Mouse (Mus musculus) kidney, adult 8-10 months (tissue): ENCODE data around the gene Lrrc7.

Source experiments
- DNase-seq, 2 experiments: peaks; one replicate each; pipeline ENCODE4 v3.0.0; 2022

The Lrrc7 gene

GRCm38 (mm10) chr3:158061811-158062523 lies 500.1 kb downstream of the Lrrc7 start:
- DNase-seq: no peak

DNA sequence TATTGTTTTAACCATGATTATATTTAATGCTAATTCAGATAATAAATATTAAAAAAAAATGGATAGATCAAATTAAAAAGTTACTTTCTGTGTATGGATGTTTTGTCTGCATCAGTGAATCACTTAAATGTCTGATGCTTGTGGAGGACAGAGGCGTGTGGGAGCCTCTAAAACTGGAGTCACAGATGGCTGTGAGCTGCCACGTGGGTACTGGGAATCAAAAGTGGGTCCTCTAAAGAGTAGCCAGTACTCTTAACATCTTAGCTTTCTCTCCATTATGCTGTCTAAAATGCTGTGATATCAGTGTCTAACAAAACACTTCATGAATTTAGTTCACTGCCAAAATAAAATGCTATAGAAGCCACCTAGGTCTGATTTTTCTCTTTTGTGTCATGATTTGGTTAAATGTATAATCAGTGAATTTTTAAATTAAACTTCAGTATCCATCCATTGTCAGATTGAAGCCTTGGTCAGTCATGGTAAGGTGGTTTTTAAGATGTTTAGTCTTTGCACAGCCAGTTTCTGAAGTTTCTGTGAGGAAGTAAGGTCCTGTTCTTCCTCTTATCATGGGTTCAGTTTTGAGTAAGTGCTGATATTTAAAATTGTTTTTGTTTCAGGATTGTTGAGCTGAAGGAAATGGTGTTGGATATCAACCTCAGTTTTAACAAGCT lies 501.3 kb downstream of the Lrrc7 start:
- no peak for DNase-seq

GRCm38 (mm10) chr3:158049508-158049907 lies 512.5 kb downstream of the Lrrc7 start:
- no peak for DNase-seq

GRCm38 (mm10) chr3:158040755-158041154 lies 521.3 kb downstream of the Lrrc7 start:
- peak in 1 of 2 experiments; percentile 9 for DNase-seq

GRCm38 (mm10) chr3:158038106-158038505 lies 523.9 kb downstream of the Lrrc7 start:
- DNase-seq: no peak

DNA sequence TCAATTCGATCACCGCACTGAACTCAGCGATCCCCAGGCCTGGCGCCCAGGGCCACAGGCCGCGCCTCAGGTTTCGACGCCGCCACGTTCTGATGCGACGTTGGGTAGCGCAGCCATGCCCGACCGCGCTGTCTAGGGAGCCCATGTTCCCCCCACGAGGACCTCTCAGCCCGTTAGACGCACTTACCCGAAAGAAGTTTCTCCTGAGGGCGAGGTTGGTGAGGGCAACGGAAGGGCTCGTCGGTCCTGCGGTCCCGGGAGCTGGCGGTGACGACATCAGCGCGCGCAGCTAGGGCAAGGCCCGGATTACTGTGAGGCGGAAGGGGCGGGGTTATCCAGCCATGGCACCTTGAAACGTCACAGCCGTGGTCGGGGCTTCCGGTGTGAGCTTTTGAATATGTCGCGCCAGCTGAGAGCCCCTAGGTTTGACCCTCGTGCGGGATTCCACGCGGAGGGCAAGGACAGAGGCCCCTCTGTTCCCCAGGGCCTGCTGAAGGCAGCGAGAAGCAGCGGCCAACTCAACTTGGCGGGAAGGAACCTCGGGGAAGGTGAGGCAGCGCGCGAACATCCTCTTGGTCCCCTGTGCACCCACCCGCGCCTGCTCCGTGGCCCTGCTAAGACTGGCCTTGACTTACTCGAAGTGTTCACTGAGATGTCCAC lies 525.6 kb downstream of the Lrrc7 start, which contains the start of the genes Srsf11 and Lrrc40:
Srsf11 (minus strand) TSS at position 311 of the 660 bp plus-strand sequence.
Lrrc40 (plus strand) TSS at position 334 of the 660 bp plus-strand sequence.
- peak; percentile 93 to 95 for DNase-seq

- DNase-seq: peak; percentile 16 to 23
These were observed 526.2 kb downstream of the Lrrc7 start for GRCm38 (mm10) chr3:158035866-158036265.
